Mouse (Mus musculus) forebrain, embryonic 16.5 days (tissue): ENCODE results near the gene Smim8. TPM values are rescaled to one million over a fixed set of nuclear protein-coding genes. Genes with fewer than 3 reads are reported as not detected.
"Not testable (repeated sequence)": the region's sequence is repeated elsewhere in the genome, so short reads cannot be mapped to it uniquely, and the experiment has no call there.

ENCODE experiments used
- ATAC-seq: fragments of 200-750 bp; cut with Nextera tagmentation; 2 replicates; pipeline ENCODE4 v1.8.0; 2017; ENCODE audit warnings: mild to moderate bottlenecking, moderate library complexity
- H3K27ac ChIP-seq: fragments of 300-500 bp; sonication (generic); 2 replicates; pipeline ENCODE4 v1.5.1; 2014; ENCODE audit warnings: low read length, control low read depth
- H3K27me3 ChIP-seq: fragments of 300-500 bp; sonication (generic); replicated peaks from 2 replicates; pipeline ENCODE4 v1.6.1; 2014; ENCODE audit warnings: low read length; ENCODE audit not compliant: control insufficient read depth, insufficient read depth
- H3K36me3 ChIP-seq: fragments of 300-500 bp; sonication (generic); 2 replicates; pipeline ENCODE4 v1.6.1; 2014; ENCODE audit not compliant: control insufficient read depth, insufficient read depth
- H3K4me1 ChIP-seq: fragments of 300-500 bp; sonication (generic); replicated peaks from 2 replicates; pipeline ENCODE4 v1.6.1; 2014; ENCODE audit warnings: low read length; ENCODE audit not compliant: control insufficient read depth, insufficient read depth
- H3K4me2 ChIP-seq: fragments of 300-500 bp; sonication (generic); 2 replicates; pipeline ENCODE4 v1.6.1; 2014; ENCODE audit warnings: mild to moderate bottlenecking, low read length, control low read depth
- H3K4me3 ChIP-seq: fragments of 300-500 bp; sonication (generic); replicated peaks from 2 replicates; pipeline ENCODE4 v1.5.1; 2014; ENCODE audit warnings: mild to moderate bottlenecking, low read length, control low read depth
- H3K9ac ChIP-seq: fragments of 300-500 bp; sonication (generic); replicated peaks from 2 replicates; pipeline ENCODE4 v1.6.1; 2014; ENCODE audit warnings: low read depth, low read length, control low read depth
- H3K9me3 ChIP-seq: fragments of 300-500 bp; sonication (generic); 2 replicates; pipeline ENCODE4 v1.6.1; 2016; ENCODE audit warnings: low read length; ENCODE audit not compliant: control insufficient read depth
- WGBS: fragments of 180-500 bp; shearing (Covaris S2); extraction: QIAGEN DNeasy Blood & Tissue Kit; methylation state at CpG from one replicate; pipeline ENCODE4 v1.1.7; 2014; 5-methylcytosine and 5-hydroxymethylcytosine counted together
- polyA plus RNA-seq: library from polyadenylated mRNA; unstranded; fragments of >200 nt; fragmentation: Nextera tagmentation; extraction: Ambion mirVana; gene quantifications from 2 replicates; pipeline ENCODE4 v1.2.1, GENCODE M21; 2015

Gene Smim8
- polyA plus RNA-seq, 1 experiment from 2014 or later, result 43.3 TPM

DNA sequence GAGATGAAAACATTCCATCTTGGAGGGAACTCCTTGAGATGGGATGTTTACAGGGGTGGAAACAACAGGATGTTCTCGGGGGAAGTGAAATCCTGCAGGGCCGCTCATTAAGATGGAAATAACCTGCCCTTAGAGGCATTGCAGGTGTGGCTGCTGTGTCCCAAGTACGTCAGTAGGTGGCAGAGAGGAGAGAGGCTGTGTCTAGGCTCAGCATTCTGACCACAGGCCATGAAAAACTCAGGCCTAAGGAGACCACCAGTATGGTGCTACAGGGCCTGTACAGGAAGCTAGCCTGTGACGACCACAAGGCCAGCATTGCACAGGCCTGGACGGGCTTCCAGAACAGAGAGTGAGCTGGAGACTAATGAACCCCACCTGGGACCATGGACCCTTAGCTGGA, 6.6 kb upstream of the Smim8 start:
- Histone ChIP-seq H3K27ac (no peak overlapping the region), H3K9me3 (no peaks in the 10 kb centered on the region), H3K4me1 (no peaks in the 10 kb centered on the region), H3K9ac (no peak overlapping the region), H3K4me3 (no peak overlapping the region), H3K27me3 (no peaks in the 10 kb centered on the region), H3K36me3 (no peaks in the 10 kb centered on the region), H3K4me2 (no peak overlapping the region)
- no peak for ATAC-seq
- WGBS, result 51% methylated on average over 5 of the region's 5 CpGs

DNA sequence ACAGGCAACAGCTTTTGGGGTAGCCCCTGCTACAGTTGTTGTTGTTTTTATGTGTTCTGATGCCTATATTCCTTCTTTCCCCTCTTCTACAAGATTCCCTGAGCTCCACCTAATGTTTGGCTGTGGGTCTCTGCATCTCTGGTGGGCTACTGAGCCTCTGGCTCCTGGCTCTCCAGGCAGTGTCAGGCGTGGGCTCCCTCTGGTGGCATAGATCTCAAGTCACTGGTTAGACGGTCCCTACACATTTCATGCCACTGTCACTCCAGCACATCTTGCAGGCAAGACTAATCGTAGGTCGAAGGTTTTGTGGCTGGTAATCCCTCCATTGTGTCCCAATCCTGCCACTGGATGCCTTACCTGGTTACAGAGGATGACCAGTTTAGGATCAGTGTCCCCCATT, 4.5 kb upstream of the Smim8 start:
- no peaks in the 10 kb centered on the region for H3K36me3 ChIP-seq
- ATAC-seq, result no peak
- WGBS, result 19% methylated on average over 4 of the region's 4 CpGs

DNA sequence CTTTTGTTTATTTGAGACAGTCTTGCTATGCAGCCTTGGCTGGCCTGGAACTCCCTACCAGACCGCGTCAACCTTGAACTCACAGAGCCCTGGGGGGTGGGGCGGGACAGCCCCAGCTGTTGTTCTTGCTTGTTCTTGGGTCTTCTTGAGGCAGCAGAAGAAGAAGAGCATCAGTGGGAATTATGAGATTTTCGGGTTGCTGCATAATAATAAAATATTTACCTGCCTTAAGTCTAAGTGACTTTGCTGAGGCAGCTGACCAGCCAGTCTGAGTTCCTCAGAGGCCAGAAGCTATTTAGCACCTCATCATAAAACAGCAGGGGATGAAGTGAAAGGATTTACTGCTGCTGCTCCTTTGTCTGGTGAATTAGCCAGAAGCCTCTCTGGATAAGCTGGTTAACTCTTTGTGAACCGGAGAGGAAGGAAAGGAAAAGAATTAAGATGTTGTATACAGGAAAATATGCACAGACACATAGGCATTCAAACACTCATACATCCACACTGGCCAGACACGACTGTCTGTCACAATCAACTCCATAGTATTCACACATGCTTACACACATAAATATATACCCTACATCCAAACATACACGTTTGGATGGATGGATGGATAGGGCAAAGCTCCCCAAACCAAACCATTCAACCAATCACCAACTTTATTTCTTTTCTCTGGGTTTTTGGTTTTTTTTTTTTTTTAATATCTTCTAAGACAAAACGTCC, 6.4 kb downstream of the Smim8 start:
- H3K4me2 ChIP-seq, result no peak overlapping the region
- H3K4me3 ChIP-seq, result no peak overlapping the region
- no peak for ATAC-seq
- H3K36me3 ChIP-seq, result 0 out of 2 replicates have a peak, but pooled peaks cover 2% of the 10 kb centered on the region
- H3K9ac ChIP-seq, result no peak overlapping the region
- no peaks in the 10 kb centered on the region for H3K27me3 ChIP-seq
- no peaks in the 10 kb centered on the region for H3K4me1 ChIP-seq
- H3K9me3 ChIP-seq, result no peaks in the 10 kb centered on the region
- H3K27ac ChIP-seq, result no peak overlapping the region
- 5% methylated on average over 8 of the region's 8 CpGs for WGBS

More for the DNA sequence above, 4.5 kb upstream of the Smim8 start:
- no peak overlapping the region for H3K9ac ChIP-seq
- H3K27ac ChIP-seq, result no peak overlapping the region
- no peak overlapping the region for H3K4me2 ChIP-seq
- H3K4me1 ChIP-seq, result peaks cover under 1% of the 10 kb centered on the region; the same call in 1 of the 2 replicates
- no peaks in the 10 kb centered on the region for H3K9me3 ChIP-seq
- H3K4me3 ChIP-seq, result no peak overlapping the region
- H3K27me3 ChIP-seq, result no peaks in the 10 kb centered on the region

DNA sequence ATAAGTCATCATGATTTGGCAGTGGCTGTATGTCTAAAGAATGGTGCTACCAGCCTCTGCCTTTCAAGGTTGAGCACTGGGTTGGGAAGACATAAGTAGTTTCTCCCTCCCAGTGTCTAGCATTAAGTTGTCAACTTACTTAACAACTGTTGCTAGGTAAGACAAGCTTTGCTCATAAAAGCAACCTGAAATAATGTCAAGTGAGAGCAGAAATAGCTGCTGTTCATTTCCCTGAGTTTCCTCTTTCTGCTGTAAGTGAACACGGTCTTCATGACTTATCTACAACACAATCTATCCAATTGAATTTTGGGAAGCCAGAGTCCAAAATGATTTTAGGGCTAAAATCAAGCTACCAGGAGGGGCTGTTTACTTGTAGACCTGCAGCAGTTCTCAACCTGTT, 22.1 kb downstream of the Smim8 start, which contains the start of gene Gm136:
TSS of gene Gm136 (minus strand) at position 101 of the 400 bp plus-strand sequence.
- ATAC-seq, result no peak
- Histone ChIP-seq H3K36me3 (no peaks in the 10 kb centered on the region), H3K4me2 (no peak within 1 kb of the TSS), H3K27me3 (no peaks in the 10 kb centered on the region), H3K27ac (no peak within 1 kb of the TSS), H3K9me3 (no peaks in the 10 kb centered on the region), H3K9ac (no peak within 1 kb of the TSS), H3K4me3 (no peak within 1 kb of the TSS), H3K4me1 (no peaks in the 10 kb centered on the region)
- 92% methylated on average over 1 of the region's 1 CpGs for WGBS

DNA sequence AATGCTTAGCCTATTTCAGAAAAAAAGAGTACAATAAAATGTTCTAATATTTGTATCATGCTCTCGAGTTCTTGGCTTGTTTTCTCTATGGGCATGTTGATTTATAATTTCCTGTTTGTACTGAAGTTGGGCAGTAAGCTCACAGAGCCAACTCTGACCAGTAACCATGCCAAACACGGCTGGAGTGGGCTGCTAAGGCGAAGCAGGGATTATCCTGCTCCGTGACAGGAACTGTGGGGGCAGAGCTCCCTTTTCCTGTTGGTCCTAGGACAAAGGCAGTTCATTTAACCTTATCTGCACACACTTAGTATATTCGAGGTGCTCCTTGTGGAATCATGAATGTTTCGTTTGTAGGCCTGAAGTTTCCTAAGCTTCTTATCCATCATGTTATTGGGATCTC, 29.0 kb downstream of the Smim8 start:
- Histone ChIP-seq H3K36me3 (no peaks in the 10 kb centered on the region), H3K27ac (no peak overlapping the region), H3K27me3 (no peaks in the 10 kb centered on the region), H3K4me1 (no peaks in the 10 kb centered on the region), H3K4me3 (no peak overlapping the region), H3K9ac (no peak overlapping the region), H3K4me2 (no peak overlapping the region), H3K9me3 (no peaks in the 10 kb centered on the region)
- no peak for ATAC-seq
- WGBS, result 59% methylated on average over 6 of the region's 6 CpGs

DNA sequence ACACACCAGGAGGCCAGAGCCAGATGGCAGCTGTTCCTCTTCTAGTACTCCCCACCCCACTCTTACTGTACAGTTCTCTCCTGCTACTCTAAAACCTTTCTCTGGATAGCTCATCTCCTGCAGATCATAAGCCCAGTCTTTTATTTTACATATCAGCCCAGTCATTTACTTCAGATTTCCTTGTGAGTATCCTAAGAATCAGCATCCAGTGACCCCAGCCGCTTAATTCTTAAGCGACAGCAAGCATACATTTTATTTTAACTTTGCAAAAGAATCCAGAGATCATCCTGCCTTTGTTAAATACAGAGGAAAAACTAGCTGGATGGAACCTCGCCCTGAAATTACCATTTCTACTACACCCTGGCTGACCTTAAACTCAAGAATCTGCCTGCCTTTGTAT, 43.8 kb downstream of the Smim8 start:
- no peak for ATAC-seq
- Histone ChIP-seq H3K9ac (no peak overlapping the region), H3K27me3 (0 out of 2 replicates have a peak, but pooled peaks cover 1% of the 10 kb centered on the region), H3K4me1 (peaks cover 6% of the 10 kb centered on the region; the same call in 1 of the 2 replicates), H3K9me3 (no peaks in the 10 kb centered on the region), H3K27ac (no peak overlapping the region), H3K4me2 (no peak overlapping the region), H3K4me3 (no peak overlapping the region), H3K36me3 (no peaks in the 10 kb centered on the region)
- WGBS, result 84% methylated on average over 3 of the region's 3 CpGs

DNA sequence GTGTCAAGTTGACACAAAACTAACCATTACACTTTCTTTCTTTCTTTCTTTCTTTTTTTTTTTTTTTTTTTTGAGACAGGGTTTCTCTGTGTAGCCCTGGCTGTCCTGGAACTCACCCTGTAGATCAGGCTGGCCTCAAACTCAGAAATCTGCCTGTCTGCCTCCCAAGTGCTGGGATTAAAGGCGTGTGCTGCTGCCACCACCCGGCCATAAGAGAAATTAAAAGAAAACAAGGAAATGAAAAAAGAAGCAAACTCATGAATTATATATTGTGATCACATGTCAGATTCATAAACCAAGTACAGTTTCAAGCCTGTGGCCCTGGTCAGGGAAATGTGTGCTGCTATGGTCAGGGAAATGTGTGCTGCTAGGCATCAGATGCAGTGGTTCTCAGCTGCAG, 44.8 kb downstream of the Smim8 start:
- 33% methylated on average over 2 of the region's 2 CpGs for WGBS
- not testable (repeated sequence) for H3K4me2 ChIP-seq

DNA sequence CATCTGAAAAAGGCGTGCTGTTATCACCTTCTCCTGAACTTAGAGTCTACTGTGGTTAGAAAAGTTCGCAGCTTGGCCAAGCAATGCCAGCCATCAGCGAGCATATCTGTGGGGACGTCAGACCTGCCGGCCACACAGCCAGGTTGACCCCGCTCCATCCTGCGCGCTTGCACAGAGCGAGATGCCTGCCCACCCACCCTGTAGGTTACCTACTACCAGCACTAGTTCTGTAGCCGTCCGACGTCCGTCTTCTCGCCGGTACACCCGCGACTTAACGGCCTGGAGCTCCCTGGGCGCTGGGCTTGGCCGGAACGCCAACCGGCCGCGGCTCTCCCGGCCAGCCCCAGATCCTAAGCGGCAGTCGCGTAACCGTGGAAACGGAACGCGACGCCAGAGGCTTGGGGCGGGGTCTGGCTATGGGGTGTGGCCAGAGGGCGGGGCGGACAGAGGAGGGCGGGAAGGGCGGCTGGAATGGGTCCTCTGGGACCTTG, 48.3 kb downstream of the Smim8 start, which contains the start of gene Cfap206:
TSS of gene Cfap206 (minus strand) at position 356 of the 491 bp plus-strand sequence.
- peak; percentile 97 for ATAC-seq
- H3K27ac ChIP-seq, result no peak within 1 kb of the TSS
- under 1% methylated on average over 35 of the region's 38 CpGs for WGBS

More for the DNA sequence above, 44.8 kb downstream of the Smim8 start:
- H3K9me3 ChIP-seq, H3K27me3 ChIP-seq, H3K4me3 ChIP-seq, H3K4me1 ChIP-seq, H3K9ac ChIP-seq, H3K27ac ChIP-seq, H3K36me3 ChIP-seq, ATAC-seq: not testable (repeated sequence)

DNA sequence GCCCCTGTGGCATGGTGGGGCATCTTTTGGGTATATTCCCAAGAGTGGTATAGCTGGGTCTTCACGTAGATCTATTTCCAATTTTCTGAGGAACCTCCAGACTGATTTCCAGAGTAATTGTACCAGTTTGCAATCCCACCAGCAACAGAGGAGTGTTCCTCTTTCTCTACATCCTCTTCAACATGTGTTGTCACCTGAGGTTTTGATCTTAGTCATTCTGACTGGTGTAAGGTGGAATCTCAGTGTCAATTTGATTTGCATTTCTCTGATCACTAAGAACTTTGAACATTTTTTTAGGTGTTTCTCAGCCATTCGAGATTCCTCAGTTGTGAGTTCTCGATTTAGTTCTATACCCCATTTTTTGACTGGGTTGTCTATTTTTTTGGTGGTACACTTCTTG, 52.5 kb downstream of the Smim8 start:
- WGBS, result 94% methylated on average over 3 of the region's 3 CpGs
- not testable (repeated sequence) for H3K27ac ChIP-seq, H3K36me3 ChIP-seq

More for the DNA sequence above, 48.3 kb downstream of the Smim8 start, which contains the start of gene Cfap206:
- H3K27me3 ChIP-seq, result 0 out of 2 replicates have a peak, but pooled peaks cover 2% of the 10 kb centered on the region
- H3K4me2 ChIP-seq, result peak within 1 kb of the TSS; percentile 83
- peaks cover 6% of the 10 kb centered on the region; the same call in 1 of the 2 replicates for H3K4me1 ChIP-seq
- H3K9ac ChIP-seq, result peak within 1 kb of the TSS; percentile 45; the same call in 1 of the 2 replicates
- peak within 1 kb of the TSS; percentile 51 for H3K4me3 ChIP-seq
- no peaks in the 10 kb centered on the region for H3K36me3 ChIP-seq
- H3K9me3 ChIP-seq, result no peaks in the 10 kb centered on the region

More for the DNA sequence above, 52.5 kb downstream of the Smim8 start:
- not testable (repeated sequence) for ATAC-seq, H3K9me3 ChIP-seq, H3K4me3 ChIP-seq, H3K4me2 ChIP-seq, H3K9ac ChIP-seq, H3K27me3 ChIP-seq, H3K4me1 ChIP-seq
